Mouse (Mus musculus): ENCODE data around the gene Zdhhc14.

DNA sequence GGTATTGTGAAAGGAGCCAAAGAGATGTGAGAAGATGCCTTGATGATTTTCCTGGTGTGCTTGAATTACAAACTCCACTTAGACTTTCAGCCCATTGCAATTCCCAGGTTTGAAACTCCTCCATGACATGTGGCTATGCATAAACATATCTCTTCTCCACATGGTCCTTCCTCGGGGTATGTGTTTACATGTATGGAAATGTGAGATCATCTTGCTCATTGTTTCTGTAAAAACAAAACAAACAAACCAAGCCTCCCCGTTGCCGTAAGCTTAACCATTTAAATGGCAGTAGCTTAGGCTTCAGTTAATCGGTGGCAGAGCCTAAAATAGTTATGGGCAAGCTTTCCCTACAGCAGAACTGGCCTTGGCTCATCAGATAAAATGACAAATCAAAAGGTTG is 137.3 kb downstream of the Zdhhc14 start:
- TF ChIP-seq CTCF (IDR thresholded peaks at IDR 0.05; ENCODE audit: control insufficient read depth, insufficient read depth, insufficient read length) (no peak), MAX (IDR thresholded peaks at IDR 0.05) (no peak)

All from C2C12 (cell line).